Mouse (Mus musculus): Measurements from ENCODE around the gene Tapbp.
"Not testable (repeated sequence)": the region's sequence is repeated elsewhere in the genome, so short reads cannot be mapped to it uniquely, and the experiment has no call there.

The Tapbp gene

DNA sequence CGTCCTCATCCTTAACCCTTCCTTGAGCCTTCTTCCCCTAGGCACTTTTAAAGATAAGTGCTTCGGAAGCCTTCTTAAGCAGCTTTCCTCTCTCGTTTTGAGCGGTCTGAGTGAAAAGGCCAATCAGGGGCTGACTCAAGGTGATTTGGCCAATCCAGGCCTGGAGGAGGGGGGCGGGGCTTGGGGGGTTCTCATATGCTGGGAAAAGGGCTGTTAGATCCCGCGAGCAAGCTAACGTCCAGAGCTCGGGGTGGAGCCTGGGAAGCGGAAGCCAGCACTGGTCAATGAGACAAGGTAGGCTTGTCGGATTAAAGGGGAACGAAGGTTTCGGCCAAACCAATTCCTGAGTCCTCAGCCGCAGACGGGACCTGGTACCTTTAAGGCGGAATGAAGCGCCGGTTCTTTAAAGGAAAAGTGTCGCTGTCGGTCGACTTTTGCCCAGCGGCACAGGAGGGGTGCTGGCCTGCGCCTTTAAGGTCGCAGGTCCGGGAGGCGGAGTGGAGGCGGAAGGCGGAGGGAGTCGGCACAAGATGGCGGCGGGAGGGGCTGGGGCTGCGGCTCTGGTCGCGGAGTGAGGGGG, at the start of gene Tapbp, which contains the start of gene Zbtb22:
Tapbp (plus strand) TSS at position 229 of the 580 bp plus-strand sequence.
Zbtb22 (plus strand) TSS at position 234 of the 580 bp plus-strand sequence.
- peak; percentile 92 for ATAC-seq (ENCODE audit: insufficient number of reproducible peaks, low FRiP score, low TSS enrichment)

GRCm38 (mm10) chr17:33873537-33873936, 42.2 kb upstream of the Tapbp start, which contains the start of gene Gm7029:
Gene Gm7029 (plus strand): TSS chr17:33873837.
- ATAC-seq (ENCODE audit: insufficient number of reproducible peaks, low FRiP score, low TSS enrichment), result not testable (repeated sequence)

GRCm38 (mm10) chr17:33874411-33874810, 41.3 kb upstream of the Tapbp start:
- no peak for ATAC-seq (ENCODE audit: insufficient number of reproducible peaks, low FRiP score, low TSS enrichment)

DNA sequence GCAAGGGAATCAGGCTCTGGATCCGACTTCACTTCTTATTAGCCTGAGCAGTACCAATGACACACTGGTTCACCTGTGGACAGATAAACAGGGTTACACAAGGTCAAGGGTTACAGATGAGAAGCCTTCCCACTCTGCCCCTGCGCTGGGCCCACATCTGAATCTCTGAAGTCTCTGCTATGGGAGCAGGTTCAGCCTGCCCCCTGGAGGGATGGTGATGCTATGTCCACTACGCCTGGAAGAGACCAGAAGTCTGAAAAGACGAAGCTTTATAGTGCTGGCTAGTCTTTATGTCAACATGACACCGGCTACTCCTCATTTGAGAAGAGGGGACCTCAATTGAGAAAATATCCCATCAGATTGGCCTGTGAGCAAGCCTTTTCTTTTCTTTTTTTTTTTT, 39.9 kb upstream of the Tapbp start:
- not testable (repeated sequence) for ATAC-seq (ENCODE audit: insufficient number of reproducible peaks, low FRiP score, low TSS enrichment)

GRCm38 (mm10) chr17:33884320-33884719, 31.4 kb upstream of the Tapbp start:
- not testable (repeated sequence) for ATAC-seq (ENCODE audit: insufficient number of reproducible peaks, low FRiP score, low TSS enrichment)

GRCm38 (mm10) chr17:33887802-33888201, 27.9 kb upstream of the Tapbp start:
- not testable (repeated sequence) for ATAC-seq (ENCODE audit: insufficient number of reproducible peaks, low FRiP score, low TSS enrichment)

DNA sequence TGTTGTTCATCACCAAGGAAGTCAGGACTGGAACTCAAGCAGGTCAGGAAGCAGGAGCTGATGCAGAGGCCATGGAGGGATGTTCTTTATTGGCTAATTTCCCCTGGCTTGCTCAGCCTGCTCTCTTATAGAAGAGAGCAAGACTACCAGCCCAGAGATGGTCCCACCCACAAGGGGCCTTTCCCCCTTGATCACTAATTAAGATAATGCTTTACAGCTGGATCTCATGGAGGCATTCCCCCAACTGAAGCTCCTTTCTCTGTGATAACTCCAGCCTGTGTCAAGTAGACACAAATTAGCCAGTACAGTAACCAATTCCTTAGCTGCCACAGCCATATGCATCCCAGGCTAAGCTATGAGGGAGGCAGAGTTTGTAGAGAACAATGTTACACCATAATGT, 27.5 kb upstream of the Tapbp start:
- ATAC-seq (ENCODE audit: insufficient number of reproducible peaks, low FRiP score, low TSS enrichment), result not testable (repeated sequence)

GRCm38 (mm10) chr17:33889941-33890532, 25.7 kb upstream of the Tapbp start:
- not testable (repeated sequence) for ATAC-seq (ENCODE audit: insufficient number of reproducible peaks, low FRiP score, low TSS enrichment)

DNA sequence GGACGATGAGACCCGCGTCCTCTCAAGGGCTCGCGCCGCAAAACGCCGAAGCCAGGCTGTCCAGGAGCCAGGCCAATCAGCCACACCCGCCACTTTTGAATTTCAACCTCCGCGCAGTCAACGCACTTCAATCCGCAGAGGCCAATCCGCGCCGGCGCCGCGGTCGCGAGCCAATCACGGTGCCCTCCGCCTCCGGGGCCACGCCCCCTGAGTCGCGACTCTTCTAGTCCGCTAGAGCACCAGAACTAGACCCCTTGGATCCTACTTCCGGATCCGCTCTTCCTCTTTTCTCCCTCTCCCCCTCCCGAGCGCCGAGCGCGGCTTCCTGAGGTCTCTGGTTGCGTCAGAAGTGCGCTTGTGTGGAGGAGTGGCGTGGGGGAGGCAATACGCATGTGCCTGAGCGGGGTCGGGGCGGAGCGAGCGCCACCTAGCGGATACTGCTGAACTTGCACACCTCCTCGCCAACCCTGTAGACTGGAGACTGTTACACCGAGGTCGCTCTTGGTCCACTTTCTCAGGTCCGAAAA, 25.1 kb upstream of the Tapbp start, which contains the start of gene Kifc1:
Kifc1 (minus strand) TSS at position 129 of the 527 bp plus-strand sequence.
- ATAC-seq (ENCODE audit: insufficient number of reproducible peaks, low FRiP score, low TSS enrichment), result peak; percentile 99

DNA sequence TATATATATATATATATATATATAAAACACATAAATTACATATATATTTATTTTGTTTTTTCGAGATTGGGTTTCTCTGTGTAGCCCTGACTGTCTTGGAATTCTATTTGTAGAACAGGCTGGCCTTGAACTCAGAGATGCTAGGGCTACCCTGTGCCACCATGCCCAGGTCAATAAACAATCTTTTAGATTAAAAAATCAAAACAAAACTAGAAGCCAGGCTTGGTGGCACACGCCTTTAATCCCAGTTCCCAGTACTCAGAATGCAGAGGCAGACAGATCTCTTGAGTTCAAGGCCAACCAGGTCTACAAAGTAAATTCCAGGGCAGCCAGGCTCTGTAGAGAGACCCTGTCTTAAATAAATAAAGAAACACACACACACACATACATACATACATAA, 24.3 kb upstream of the Tapbp start:
- ATAC-seq (ENCODE audit: insufficient number of reproducible peaks, low FRiP score, low TSS enrichment), result no peak

DNA sequence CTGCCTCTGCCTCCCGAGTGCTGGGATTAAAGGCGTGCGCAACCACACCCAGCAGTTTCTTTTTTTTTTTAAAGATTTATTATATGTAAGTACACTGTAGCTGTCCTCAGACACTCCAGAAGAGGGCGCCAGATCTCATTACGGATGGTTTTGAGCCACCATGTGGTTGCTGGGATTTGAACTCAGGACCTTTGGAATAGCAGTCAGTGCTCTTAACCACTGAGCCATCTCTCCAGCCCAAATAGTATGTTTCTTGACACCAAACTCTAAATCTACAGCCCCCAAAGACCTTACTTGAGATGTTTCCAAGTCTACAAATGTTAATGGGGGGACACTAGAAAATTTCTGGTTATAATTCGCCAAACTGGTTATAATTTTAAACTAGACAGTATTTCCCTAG, 23.8 kb upstream of the Tapbp start:
- not testable (repeated sequence) for ATAC-seq (ENCODE audit: insufficient number of reproducible peaks, low FRiP score, low TSS enrichment)

DNA sequence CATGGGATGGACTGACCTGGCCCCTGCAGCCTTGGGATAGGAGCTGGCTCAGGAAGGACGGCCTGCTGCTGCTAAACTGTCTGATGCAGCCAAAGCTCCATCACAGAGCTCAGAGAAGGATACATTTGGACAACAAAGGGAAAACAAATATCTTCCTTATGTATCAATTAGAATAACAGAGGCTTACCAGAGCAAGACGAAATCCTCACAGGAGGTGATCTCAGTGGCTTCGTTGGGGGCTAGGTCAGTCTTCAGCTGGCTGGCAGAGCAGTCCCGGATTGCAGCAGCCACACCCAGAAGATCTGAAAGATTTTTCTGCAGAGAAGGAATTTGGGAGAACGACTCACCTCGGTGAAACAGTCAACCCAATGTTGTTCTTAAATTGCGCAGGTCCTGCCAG, 23.3 kb upstream of the Tapbp start:
- ATAC-seq (ENCODE audit: insufficient number of reproducible peaks, low FRiP score, low TSS enrichment), result no peak

DNA sequence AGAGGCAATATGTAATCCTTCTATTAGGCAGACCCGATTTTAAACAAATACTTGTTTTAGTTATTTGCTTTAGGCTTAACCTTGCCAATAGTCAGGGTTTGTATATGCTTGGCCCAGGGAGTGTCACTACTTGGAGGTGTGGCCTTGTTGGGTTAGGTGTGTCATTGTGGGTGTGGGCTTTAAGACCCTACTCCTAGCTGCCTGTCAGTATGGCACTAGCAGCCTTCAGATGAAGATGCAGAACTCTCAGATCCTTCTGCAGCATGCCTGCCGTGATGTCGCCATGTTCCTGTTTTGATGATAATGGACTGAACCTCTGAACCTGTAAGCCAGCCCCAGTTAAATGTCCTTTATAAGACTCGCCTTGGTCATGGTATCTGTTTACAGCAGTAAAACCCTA, 22.7 kb upstream of the Tapbp start:
- not testable (repeated sequence) for ATAC-seq (ENCODE audit: insufficient number of reproducible peaks, low FRiP score, low TSS enrichment)

- no peak for ATAC-seq (ENCODE audit: insufficient number of reproducible peaks, low FRiP score, low TSS enrichment)
Measured at GRCm38 (mm10) chr17:33897114-33897794, 18.4 kb upstream of the Tapbp start.

GRCm38 (mm10) chr17:33898193-33898592, 17.5 kb upstream of the Tapbp start:
- not testable (repeated sequence) for ATAC-seq (ENCODE audit: insufficient number of reproducible peaks, low FRiP score, low TSS enrichment)

DNA sequence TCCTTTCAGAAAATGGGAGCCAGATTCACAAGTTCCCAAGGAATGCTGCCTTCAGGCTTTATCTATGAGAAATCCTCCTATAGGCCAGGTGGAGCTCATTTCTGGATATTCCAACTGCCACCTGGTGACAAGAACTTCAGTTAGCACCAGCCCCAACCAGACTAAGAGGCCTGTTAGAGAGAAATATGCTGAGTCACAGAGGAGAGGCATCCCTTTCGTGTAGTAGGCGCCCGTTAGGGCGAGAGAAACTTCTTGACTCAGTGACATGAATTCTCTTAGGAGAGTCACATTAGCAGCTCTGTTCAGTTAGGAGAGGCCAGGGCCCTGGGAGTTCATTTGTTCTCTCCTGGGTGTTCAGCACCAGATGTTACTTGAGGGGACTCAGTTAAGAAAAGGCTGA, 16.1 kb upstream of the Tapbp start:
- ATAC-seq (ENCODE audit: insufficient number of reproducible peaks, low FRiP score, low TSS enrichment), result no peak

- ATAC-seq (ENCODE audit: insufficient number of reproducible peaks, low FRiP score, low TSS enrichment), result no peak
Measured at GRCm38 (mm10) chr17:33900281-33900988, 15.3 kb upstream of the Tapbp start.

DNA sequence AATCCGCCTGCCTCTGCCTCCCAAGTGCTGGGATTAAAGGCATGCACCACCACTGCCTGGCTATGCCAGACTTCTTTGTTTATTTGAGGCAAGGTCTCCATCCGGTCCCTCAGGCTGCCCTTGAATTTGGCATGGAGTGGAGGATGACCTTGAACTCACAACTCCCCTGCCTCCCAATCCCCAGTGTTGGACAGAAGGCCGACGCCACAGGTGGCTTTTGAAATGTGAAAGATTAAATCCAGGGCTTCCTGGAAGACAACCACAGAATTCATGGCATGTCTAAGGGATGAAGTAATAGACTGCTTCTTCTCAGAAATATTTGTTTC, 14.7 kb upstream of the Tapbp start:
- ATAC-seq (ENCODE audit: insufficient number of reproducible peaks, low FRiP score, low TSS enrichment), result no peak

DNA sequence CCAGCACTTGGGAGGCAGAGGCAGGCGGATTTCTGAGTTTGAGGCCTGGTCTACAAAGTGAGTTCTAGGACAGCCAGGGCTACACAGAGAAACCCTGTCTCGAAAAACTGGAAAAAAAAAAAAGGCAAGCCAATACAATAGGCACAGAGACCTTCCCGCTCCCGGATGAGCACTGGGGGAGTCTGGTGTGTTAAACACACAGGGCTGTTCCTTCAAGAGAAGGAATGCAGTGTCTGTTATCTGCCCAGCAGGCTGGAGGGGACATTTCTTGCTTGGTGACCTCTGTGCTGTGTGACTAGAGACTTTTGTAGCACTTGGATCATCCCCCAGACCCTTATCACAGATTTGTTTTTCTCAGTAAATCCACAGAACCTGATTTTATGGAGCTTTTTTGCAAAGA, 14.0 kb upstream of the Tapbp start:
- ATAC-seq (ENCODE audit: insufficient number of reproducible peaks, low FRiP score, low TSS enrichment), result no peak

DNA sequence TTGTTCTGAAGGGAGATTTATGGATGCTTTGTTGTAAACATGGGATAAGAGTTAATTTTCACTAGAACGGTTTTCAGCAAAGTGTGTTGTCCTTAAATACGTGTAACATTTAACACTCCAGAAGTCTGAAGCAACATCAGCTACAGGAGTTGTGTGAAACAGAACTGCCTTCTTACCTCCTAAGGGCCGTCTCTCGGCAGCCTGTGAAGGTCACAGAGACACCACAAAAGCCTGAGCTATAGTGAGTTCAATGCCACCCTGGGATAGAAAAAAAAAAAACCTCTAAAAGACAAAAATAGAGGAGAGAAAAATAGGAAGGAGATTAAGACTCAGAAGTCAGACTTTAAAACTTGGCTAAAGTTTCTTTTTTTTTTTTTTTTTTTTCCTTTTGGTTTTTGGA, 13.6 kb upstream of the Tapbp start:
- ATAC-seq (ENCODE audit: insufficient number of reproducible peaks, low FRiP score, low TSS enrichment), result no peak

- no peak for ATAC-seq (ENCODE audit: insufficient number of reproducible peaks, low FRiP score, low TSS enrichment)
Measured at GRCm38 (mm10) chr17:33902491-33902890, 13.2 kb upstream of the Tapbp start.

Measured in cerebellum, adult (tissue).